Mouse (Mus musculus) gastrocnemius, postnatal 36 days (tissue): Measurements from ENCODE around the gene Vamp2. TPM values are rescaled to one million over a fixed set of nuclear protein-coding genes. Genes with fewer than 3 reads are reported as not detected.

Experiments used
- DNase-seq, 2 experiments: peaks; one replicate each; pipeline ENCODE4 v3.0.0; 2022
- intact Hi-C: fragments of 180-260 bp; cut with DNase I; formaldehyde crosslinking; loops from one replicate; pipeline ENCODE4 v1.15.1; 2025
- total RNA-seq, 2 experiments: library from RNA; stranded (reverse); gene quantifications; 2 replicates each; pipeline ENCODE4 v1.2.3; 2021

Vamp2 gene
- total RNA-seq, 2 experiments from 2014 or later: 26.7 to 38.1 TPM

GRCm38 (mm10) chr11:69123693-69124497, 35.6 kb downstream of the Vamp2 start:
- intact Hi-C loops: loop anchor here (1.0 to 10.0 kb wide), 4 partner anchors 61 to 559 kb away; partner anchors contain the start of genes Rpl26 and Senp3
- peak; percentile 87 to 89 for DNase-seq

- DNase-seq: no peak
- intact Hi-C loops: loop anchor here (1.0 to 10.0 kb wide), 2 partner anchors 83 to 220 kb away; partner anchors contain the start of gene Rpl26
These were observed 36.2 kb downstream of the Vamp2 start for GRCm38 (mm10) chr11:69124498-69124847.

GRCm38 (mm10) chr11:69125041-69125851, 37.0 kb downstream of the Vamp2 start:
- intact Hi-C loops: loop anchor here (5.0 to 10.0 kb wide), 2 partner anchors 122 to 220 kb away; partner anchors contain the start of gene Rpl26
- DNase-seq: peak; percentile 65 to 74

GRCm38 (mm10) chr11:69125852-69125918, 37.4 kb downstream of the Vamp2 start, which contains the start of gene Aloxe3:
Aloxe3 (plus strand) TSS chr11:69125896.
- no peak for DNase-seq
- intact Hi-C loops: loop anchor here (5.0 to 10.0 kb wide), 2 partner anchors 122 to 221 kb away; partner anchors contain the start of gene Rpl26

GRCm38 (mm10) chr11:69125919-69126705, 37.8 kb downstream of the Vamp2 start:
- intact Hi-C loops: loop anchor here (2.0 to 10.0 kb wide), 3 partner anchors 23 to 221 kb away; partner anchors contain the start of gene Rpl26
- no peak for DNase-seq

- DNase-seq: no peak
- intact Hi-C loops: loop anchor here (2.0 to 10.0 kb wide), 3 partner anchors 22 to 222 kb away; partner anchors contain the start of gene Rpl26
These were observed 38.4 kb downstream of the Vamp2 start for GRCm38 (mm10) chr11:69126706-69127095.

- intact Hi-C loops: loop anchor here (5.0 to 10.0 kb wide), 2 partner anchors 119 to 224 kb away; partner anchors contain the start of gene Rpl26
These were observed 40.3 kb downstream of the Vamp2 start for GRCm38 (mm10) chr11:69128426-69129122.

GRCm38 (mm10) chr11:69133566-69133922, 45.3 kb downstream of the Vamp2 start:
- intact Hi-C loops: no loop called here
- no peak for DNase-seq

More at GRCm38 (mm10) chr11:69128426-69129122, 40.3 kb downstream of the Vamp2 start:
- no peak for DNase-seq

GRCm38 (mm10) chr11:69133923-69134621, 45.8 kb downstream of the Vamp2 start:
- peak in 1 of 2 experiments; percentile 34 for DNase-seq
- intact Hi-C loops: no loop called here

- DNase-seq: no peak
- intact Hi-C loops: no loop called here
These were observed 46.3 kb downstream of the Vamp2 start for GRCm38 (mm10) chr11:69134622-69134968.

GRCm38 (mm10) chr11:69135361-69135760, 47.1 kb downstream of the Vamp2 start:
- intact Hi-C loops: no loop called here
- DNase-seq: no peak

Other genes with a start within 250 kb of the Vamp2 start
- 10 to 100 TPM; 70.0 to 81.9 TPM for gene Ndel1, start 216.6 kb upstream of the Vamp2 start, total RNA-seq
- gene Rnf222, start 199.9 kb upstream of the Vamp2 start, total RNA-seq: not detected
- 100 to 1,000 TPM; 536 to 627 TPM for gene Rpl26, start 186.9 kb upstream of the Vamp2 start, total RNA-seq
- gene Odf4, start 161.4 kb upstream of the Vamp2 start, total RNA-seq: not detected
- 1 to 10 TPM; 6.9 to 7.8 TPM for gene Arhgef15, start 131.0 kb upstream of the Vamp2 start, total RNA-seq
- 1 to 10 TPM; 3.4 to 3.5 TPM for gene Slc25a35, start 120.4 kb upstream of the Vamp2 start, total RNA-seq
- 10 to 100 TPM; 58.7 to 65.4 TPM for gene Rangrf, start 113.3 kb upstream of the Vamp2 start, total RNA-seq
- gene Pfas, start 80.0 kb upstream of the Vamp2 start, total RNA-seq: 1 to 10 TPM; 5.1 to 6.6 TPM
- gene Ctc1, start 72.6 kb upstream of the Vamp2 start, total RNA-seq: 10 to 100 TPM in 1 of 2 experiments, 1 to 10 TPM in 1; 9.6 to 10.9 TPM
- gene Aurkb, start 42.8 kb upstream of the Vamp2 start, total RNA-seq: 1 to 10 TPM in 1 of 2 experiments, under 1 TPM in 1; 0.51 to 1.1 TPM
- 10 to 100 TPM; 17.4 to 18.8 TPM for gene Borcs6, start 28.8 kb upstream of the Vamp2 start, total RNA-seq
- gene Tmem107, start 17.7 kb upstream of the Vamp2 start, total RNA-seq: 1 to 10 TPM; 3.4 TPM
- 10 to 100 TPM; 60.9 to 89.0 TPM for gene Per1, start 6.7 kb downstream of the Vamp2 start, total RNA-seq
- gene Hes7, start 31.9 kb downstream of the Vamp2 start, total RNA-seq: not detected
- gene 9130213A22Rik, start 34.1 kb downstream of the Vamp2 start, total RNA-seq: not detected
- not detected for gene Aloxe3, start 37.4 kb downstream of the Vamp2 start, total RNA-seq
- not detected for gene Alox12b, start 68.5 kb downstream of the Vamp2 start, total RNA-seq
- gene Alox8, start 109.4 kb downstream of the Vamp2 start, total RNA-seq: not detected
- gene Gucy2e, start 148.5 kb downstream of the Vamp2 start, total RNA-seq: not detected
- 1 to 10 TPM; 1.4 TPM for gene Cntrob, start 235.3 kb downstream of the Vamp2 start, total RNA-seq
- gene Trappc1, start 235.5 kb downstream of the Vamp2 start, total RNA-seq: 10 to 100 TPM; 40.1 to 41.8 TPM
- gene Kcnab3, start 237.8 kb downstream of the Vamp2 start, total RNA-seq: under 1 TPM in 1 of 2 experiments, not detected in 1; 0.10 TPM